Mouse (Mus musculus) ES-CJ7 (cell line): ENCODE results near the gene Pcdh19.
"Not testable (repeated sequence)": the region's sequence is repeated elsewhere in the genome, so short reads cannot be mapped to it uniquely, and the experiment has no call there.

ENCODE experiments used
- DNase-seq: peaks from one replicate; pipeline ENCODE4 v3.0.0; 2011; ENCODE audit warnings: low read depth, low spot score

Gene Pcdh19

DNA sequence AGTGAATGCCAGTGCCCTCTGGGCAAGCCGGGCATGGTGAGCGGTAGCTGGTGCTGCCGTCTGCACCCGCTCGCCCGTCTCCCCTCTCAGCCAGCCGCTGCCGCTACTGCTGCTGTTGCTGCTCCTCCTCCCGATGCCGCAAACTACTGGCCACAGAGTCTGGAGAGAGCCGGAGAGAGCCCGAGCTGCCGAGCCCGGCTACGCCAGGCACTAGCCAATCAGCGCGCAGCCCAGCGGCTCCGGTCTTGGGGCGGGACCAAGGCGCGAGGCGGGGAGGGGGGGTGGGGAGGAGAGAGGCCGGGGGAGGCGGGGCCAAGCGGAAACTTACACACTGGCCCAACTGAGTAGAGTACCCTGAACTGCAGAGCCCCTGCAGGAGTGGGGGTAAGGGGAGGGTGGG, at the start of gene Pcdh19:
Pcdh19 (minus strand) TSS at position 148 of the 400 bp plus-strand sequence.
- peak; percentile 67 for DNase-seq

DNA sequence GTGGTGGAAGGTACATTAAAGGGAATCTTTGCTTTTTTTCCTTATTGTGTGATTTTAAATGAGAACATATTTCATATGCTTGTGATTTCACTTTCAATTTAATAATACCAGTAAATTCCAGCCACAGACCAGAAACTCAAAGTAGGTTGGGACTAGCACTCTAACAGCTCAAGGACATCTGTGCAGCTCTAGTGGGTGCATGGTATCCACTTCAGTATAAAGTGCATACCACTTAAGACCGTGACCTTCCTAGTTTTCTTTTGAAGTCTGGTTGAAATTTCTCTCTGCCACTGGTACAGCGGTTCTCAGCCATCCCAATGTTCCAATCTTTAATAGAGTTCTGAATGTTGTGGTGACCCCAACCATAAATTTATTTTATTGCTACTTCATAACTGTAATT, 47.1 kb upstream of the Pcdh19 start:
- no peak for DNase-seq

DNA sequence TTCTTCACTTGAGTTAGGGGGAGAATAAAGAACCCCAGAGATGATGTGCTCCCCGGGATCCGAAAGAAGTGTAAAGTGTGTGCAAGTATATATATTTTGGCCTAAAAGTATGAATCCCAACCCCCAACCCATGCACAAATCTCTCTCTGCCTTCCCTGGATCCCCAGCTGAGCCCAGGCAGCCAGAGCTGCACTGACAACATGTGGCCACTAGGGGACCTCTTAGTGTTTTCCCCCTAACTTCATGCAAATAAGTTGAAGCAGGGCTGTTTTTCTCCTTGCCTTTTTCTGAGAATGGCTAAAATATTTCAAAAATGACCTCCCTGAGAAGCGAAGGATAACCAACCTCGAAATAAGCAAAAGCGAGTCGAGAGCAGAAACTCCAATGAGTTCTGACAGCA, 46.2 kb upstream of the Pcdh19 start:
- DNase-seq = peak; percentile 36

DNA sequence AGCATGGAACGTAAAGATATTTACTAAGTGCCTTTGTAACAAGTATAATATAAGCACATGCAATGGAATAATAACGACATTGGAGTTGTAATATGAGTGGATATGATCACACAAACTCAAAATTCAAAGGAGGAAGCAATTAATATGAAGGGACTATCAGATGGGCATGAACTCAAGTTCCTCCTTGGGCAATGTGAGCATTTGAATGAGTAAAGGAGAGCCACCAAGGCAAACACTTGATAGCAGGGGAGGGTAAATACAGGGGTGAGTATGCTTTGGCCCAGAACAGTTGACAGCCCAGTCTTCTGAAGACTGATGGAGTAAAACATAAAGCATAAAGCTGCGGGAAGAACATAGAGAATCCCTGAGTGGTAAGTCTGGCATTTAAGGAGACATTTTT, 32.7 kb upstream of the Pcdh19 start:
- no peak for DNase-seq

DNA sequence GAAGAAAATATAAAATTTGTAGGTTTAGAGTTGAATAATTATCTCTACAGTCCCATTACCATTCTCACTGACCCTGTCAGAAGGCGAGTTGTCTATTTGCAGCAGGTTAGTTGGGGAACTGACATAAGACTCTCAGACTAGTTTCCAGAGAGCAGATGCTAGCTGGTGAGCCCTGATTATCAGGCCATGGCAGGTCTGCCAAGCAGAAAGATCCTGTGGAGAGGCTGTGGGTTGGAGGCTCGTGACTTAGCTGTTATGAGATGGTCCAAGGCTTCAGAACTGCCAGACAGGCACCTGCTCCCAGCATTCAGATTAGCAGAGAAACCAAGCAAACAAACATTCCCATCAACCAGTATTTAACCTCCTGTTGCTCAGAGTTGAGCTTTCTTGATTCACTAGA, 21.8 kb upstream of the Pcdh19 start:
- no peak for DNase-seq

DNA sequence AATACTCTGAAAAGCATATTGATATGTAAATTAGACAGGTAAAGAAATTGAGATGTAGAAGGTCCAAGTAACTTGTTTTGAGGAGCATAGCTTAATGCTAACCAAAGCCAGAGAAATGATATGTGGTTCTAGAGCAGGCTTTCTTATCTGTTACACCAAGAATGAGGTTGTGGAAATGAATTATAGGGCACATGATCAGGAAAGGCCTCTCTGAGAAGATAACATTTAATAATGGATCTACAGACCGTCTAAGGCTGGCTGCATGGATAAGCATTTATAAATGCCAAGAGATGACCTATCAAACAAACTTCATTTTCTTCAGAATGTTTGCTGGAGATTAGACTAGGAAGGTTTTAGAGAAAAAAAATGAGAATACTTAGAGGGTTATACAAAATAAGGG, 14.1 kb upstream of the Pcdh19 start:
- DNase-seq = no peak

DNA sequence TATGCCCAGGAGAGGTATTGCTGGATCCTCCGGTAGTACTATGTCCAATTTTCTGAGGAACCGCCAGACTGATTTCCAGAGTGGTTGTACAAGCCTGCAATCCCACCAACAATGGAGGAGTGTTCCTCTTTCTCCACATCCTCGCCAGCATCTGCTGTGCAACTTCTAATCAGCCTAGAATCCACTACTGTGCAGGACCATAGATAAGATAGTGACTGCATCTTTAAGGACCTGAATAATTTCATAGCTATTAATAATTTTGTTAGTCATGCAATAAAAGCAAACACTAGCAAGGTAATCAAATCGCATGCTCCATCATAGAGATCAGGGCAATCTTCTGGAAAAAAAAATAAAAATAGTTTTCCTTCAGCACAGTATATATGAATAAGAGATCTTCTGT, 9.1 kb upstream of the Pcdh19 start:
- not testable (repeated sequence) for DNase-seq

DNA sequence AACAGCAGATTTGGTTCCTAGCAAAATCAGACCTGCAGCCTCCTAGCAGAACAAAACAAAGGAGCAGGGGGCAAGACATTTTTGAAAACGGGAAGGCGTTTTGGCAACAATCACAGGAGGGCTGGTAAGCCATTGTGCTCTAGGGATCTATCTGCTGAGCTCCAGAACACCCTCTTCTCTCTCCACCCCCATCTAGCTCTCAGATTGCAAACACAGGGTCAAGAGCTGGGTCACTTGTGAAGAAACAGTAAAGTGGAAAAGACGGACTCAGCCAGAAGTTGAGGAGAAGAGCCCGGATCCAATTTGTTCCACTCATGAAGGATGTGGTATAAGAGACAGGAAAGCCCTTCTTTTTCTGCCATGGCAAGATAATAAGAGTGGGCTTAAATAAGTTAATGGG, 7.7 kb upstream of the Pcdh19 start:
- no peak for DNase-seq

DNA sequence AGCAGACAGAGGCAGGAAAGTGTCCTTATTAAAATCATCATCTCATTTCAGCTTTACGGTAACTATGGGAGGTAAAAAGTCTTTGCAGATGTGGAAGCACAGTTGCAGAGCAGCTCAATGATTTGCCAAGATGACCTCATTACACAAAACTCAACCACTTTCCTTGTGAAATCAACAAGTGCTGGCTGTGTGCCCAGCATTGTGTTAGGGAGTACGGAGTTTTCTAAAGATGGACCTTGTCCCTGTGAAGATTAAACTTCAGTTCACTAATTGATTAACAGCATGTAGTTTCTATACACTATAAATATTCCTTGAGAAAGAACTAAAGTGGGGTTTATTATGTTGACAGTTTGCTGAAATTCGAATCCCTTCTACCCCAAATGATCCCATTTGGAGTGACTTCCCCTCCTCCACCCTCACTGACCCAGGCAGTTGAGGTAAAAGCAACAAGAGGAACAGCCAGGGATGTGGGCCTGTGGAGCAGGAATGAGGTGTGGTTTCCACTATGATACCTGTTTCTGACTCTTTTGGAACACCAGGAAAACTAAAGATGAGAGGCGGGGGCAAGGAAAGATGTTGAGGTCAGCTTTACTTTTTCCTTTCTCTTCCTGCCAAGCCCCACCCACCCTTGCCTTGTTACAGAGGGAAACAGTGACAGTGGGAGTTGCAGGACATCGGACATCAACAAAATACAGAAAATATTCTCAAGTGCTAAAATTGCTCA, 4.4 kb upstream of the Pcdh19 start:
- DNase-seq = no peak

DNA sequence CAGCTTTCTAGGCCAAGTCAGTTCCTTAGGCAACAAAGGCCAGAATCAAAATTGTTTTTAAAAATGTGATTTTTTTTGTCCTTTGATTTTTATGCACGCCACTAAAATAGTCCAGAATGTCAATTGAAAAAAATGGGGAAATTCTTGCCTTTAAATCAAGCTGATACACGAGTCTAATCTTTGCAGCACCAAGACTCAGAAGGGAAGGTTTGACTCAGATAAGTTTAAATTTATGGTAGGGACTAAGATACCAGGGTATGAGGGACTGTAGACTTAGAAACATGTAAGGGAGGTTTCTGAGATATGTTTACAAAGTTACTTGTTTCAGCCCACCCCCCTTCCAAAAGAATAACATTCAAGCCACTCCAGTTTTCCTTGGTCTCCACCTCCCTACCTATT, 3.6 kb upstream of the Pcdh19 start:
- no peak for DNase-seq

DNA sequence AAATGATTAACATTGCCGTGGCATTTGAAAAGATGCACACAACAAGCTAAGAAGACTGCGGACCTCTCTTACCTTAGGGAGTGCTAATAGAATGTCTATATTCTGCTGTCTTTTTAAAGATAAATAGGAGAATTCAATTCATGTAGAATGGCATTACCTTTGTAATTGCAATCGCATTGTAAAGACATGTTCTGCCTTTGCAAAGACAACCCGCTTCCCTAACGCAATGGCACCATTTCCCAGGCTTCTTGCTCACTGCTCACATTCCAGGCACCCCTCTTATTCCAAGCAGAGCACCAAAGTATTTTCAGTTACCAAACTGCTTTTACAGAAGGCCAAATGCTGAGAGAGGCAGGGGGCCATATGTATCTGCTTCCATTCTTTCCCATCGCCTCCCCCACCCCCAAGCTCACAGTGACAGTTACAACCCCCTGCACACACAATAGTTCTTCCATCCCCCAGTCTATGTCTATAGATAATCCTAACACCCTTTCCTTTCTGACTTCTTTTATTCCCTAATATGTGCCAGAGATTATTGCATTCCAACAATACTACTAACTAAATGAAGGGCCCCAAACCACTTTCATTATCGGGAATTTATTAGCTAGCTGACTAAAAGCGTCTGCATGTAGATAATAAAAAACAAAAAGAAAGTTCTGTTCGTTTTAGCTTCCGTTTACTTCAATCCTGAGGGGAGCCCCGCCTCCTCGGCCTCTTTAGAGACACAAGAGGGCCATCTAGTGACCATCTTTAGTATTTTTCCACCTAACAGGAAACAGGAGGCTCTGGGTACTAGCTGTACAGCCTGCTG, 3.0 kb upstream of the Pcdh19 start:
- no peak for DNase-seq

DNA sequence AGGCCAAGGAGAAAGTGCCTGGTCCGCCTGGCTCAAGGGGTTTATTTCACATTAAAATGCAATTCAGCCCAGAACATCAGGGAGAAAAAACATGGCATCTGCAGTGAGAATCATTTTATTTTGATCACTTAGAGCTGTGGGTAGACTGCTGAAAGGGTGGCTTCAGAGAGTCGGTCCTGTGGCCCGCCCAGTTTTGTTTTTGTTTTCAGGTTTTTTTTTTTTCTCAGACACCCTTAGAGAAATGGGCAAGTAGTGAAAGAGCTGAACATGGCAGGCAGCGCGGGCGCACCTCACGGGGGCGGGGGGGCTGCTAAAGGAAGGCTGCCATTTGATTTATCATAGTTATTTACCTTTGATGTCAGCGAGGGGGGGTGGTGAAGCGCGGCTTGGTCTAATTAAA, 2.0 kb upstream of the Pcdh19 start:
- no peak for DNase-seq

DNA sequence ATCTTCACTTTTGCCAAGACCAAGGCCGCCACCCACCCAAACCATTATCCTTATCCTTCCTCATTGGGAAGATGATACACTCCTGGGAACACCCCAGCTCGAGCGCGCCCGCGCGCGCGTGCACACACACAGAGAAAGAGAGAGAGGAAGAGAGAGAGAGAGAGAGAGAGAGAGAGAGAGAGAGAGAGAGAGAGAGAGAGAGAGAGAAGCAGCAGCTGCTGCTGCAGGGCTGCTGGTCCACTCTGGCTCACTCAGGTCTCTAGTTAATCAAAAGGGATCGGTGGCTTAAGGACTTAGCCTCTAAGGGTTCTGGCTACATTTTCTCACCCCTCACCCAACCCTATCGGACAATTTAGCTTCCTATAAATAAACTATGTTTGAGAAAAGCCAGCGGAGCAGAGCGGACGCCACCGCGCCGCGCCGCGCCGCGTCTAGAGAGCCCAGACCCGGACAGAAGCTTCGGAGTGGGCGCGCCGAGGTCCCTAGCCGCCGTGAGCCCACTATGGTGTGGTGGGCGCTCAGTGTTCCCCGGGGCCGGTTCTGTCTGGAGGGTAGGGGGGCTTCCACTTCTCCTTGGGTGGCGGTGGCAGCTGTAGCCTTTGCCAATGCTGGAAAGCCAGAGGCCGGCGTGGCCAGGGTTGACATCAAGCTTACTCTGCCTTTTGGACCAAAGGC, 926 bp upstream of the Pcdh19 start:
- DNase-seq = no peak

DNA sequence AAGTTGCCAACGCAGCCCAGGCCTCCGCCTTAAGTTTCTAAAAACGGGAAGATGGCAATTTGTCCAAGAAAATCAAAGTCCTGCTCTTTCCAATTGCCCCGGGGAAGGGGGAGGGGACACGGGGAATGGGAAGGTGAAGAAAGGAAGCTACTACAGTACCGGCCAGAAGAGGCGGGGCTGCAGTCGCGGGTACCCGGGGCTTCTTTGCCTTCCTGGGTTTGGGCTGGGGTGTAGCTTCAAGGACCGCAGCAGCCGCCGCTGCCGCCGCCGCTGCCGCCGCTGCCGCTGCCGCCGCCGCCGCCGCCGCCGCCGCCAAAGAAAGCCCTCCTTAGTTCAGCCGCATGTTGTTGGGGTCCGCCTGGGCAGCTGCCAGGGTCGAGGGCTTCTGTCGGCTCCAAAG, 631 bp downstream of the Pcdh19 start:
- DNase-seq = no peak

DNA sequence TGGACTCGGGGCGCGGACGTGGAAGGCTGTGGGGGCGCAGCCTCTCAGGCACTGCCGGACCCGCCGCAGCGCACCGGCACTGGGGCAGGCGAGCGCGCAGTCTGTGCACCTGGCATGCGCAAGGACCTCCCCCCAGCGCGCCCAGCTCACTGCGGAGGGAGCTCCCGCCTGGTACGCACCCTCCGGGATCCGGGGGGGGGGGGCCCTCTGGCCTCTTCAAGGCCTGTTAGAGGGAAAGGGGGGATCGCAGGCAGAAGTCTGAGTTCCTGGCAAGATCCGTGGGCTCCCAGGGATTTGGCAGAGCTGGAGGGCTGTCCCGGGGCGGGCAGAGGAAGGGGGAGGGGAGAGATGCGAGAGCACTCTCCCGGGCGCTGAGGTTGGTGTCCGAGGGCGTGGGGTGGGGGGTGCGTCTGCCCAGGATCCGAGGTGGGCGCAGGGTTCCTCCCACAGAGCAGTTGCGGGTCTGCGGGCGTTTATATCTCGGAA, 1.1 kb downstream of the Pcdh19 start:
- DNase-seq = no peak

DNA sequence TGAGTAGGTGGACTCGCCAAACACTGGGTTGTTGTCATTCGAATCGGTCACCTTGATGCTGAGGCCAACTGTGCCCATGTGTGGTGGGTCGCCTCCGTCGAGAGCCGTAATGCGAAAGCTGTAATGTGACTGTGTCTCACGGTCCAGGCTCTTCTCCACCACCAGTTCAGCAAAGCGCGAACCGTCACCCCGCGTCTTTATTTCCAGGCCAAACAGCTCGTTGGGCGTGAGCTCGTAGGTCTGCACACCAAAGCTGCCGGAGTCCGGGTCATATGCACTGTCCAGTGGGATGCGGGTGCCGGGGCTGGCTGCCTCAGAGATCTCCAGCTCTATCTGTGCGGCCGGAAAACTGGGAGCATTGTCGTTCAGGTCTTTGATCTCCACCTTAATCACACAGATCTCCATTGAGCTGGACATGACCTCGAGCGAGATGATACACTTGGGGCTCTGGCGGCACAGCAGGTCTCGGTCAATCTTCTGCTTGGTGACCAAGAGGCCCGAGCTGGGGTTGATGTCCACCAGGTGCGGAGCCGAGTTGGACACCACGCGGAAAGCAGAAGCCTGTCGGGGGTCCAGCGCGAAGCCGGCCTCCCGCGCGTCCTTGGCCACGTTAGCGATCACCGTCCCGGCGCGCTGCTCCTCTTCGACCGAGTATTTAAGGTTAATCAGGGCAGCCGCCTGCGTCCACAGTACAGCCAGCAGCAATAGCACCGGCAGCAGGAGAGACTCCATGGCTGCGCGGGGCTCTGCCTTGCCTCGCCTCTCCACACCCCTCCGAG, 2.1 kb downstream of the Pcdh19 start:
- DNase-seq = no peak

DNA sequence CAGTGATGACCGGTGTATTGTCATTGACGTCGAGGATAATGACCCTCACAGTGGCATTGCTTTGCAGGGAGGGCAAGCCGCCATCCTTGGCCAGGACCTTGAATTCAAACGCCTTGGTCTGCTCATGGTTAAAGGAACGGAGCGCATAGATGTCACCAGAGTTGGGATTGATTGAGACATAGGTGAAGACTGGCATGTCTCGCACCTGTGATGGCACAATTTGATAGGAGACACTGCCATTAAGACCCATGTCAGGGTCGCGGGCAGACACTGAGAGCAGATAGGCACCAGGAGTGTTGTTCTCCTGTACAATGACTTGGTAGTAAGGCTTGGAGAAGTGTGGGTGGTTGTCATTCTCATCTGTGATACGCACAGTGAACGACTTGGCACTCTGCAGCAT, 3.2 kb downstream of the Pcdh19 start:
- DNase-seq = no peak

DNA sequence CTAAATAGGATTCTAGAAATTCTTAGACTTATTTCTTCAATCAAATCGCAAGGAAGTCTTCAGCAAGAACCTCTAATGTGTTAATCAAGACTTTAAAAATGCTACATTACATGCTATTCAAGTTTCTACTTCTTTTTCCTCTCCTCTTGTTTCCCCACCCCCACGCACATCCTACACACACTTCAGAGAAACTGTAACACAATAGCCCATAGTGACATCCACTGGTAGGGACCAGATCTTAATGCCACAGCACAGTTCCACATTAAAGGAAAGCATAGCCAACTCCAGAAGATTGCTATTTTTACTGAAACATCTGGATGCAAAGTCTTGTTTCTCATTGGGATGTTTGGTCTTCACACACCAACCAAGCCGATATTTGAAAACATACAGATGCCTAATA, 4.8 kb downstream of the Pcdh19 start:
- DNase-seq = no peak

DNA sequence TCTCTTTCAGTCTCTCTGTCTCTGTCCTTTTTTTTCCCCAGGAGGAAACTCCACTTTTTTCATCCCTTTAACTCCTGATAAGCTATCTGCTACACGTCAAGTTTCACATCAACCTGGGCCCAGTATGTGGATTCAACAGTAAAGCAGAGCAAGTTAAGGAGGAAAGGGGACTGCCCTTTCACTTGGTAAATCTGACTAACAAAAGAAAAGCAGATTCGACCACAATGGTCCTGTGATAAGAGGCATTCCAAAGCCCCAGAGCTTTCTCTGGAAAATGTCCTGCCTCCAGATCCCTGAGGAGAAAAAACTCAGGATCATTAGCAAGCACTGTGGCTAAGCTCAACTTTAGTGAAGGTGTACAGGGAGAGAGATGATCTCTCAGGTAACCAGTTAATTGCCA, 13.7 kb downstream of the Pcdh19 start:
- peak; percentile 73 for DNase-seq

DNA sequence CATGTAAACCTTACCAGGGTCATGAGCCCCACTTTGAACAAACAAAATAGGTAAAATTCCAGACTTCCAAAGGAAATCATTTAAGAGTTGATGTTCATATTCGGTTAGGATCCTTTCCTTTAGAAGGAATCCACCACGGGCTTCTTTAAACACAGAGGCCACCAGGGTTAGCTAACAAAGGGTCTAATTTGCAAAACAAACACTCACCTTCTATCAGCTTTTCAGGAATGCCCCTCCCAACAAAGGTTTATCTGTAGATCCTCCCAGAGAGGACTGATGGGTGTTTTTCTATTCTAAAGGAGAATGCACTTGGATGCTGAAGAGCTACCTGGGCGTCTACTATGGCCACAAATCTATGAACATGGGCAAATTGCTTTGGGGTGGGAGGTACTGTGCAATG, 15.0 kb downstream of the Pcdh19 start:
- peak; percentile 75 for DNase-seq

DNA sequence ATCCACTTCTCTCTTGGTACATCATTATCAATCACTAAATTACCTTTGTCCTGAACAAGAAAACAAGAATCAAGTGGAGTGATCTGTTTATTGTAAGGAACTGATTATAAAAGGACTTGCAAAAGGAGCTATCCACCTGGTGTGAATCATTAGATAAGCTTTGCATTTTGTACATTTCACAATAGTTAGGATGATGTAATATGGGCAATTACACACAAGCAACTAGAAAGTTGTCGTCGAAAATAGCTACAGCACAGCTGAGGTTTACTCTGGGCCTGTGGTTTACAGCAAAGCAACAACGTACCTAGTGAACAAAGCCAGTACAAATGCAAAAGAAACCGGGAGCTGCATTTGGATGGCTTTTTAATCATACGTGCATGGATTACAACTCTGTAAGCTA, 28.7 kb downstream of the Pcdh19 start:
- no peak for DNase-seq
